Mouse (Mus musculus): ENCODE measurements around the gene Crkl. TPM values are rescaled to one million over a fixed set of nuclear protein-coding genes. Genes with fewer than 3 reads are reported as not detected.

The Crkl gene
- polyA plus RNA-seq, 1 experiment from 2014 or later: 29.1 TPM

DNA sequence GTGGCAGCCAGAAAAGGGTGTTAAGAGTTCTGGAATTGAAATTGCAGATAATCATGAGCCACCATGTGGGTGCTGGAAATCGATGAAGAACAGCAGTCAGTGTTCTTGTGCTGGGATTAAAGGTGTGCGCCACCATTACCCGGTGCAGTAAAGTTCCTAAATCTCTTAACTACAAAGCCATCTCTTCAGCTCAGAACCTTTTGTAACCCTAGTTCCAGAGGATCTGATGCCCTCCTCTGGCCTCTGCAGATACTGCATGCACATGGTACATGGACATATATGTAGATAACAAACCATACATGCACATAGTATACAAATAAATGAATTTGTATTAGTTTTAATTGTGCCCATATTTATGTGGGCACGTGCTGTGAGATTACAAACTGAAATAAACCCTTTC lies 8.5 kb downstream of the Crkl start:
- WGBS: 91% methylated on average over 4 of the region's 4 CpGs
- no peak overlapping the region for H3K4me2 ChIP-seq (replicated peaks; ENCODE audit: low read depth)
- no peak overlapping the region for H3K27ac ChIP-seq (replicated peaks)
- no peak overlapping the region for H3K9ac ChIP-seq (ENCODE audit: low read length)
- H3K9me3 ChIP-seq (ENCODE audit: control insufficient read depth, low read length): no peaks in the 10 kb centered on the region
- no peak for ATAC-seq (ENCODE audit: low FRiP score, low TSS enrichment)
- no peaks in the 10 kb centered on the region for H3K27me3 ChIP-seq (ENCODE audit: control insufficient read depth, insufficient read depth, low read length)
- H3K4me1 ChIP-seq (replicated peaks; ENCODE audit: control insufficient read depth, insufficient read depth): no peaks in the 10 kb centered on the region
- H3K4me3 ChIP-seq (ENCODE audit: low read depth, low read length): no peak overlapping the region
- DNase-seq (ENCODE audit: low spot score): peak; percentile 20
- no peaks in the 10 kb centered on the region for H3K36me3 ChIP-seq (ENCODE audit: control insufficient read depth, insufficient read depth, low read length)
- TF ChIP-seq CTCF (IDR thresholded peaks at IDR 0.05; ENCODE audit: low read depth) (peak; percentile 68), EP300 (optimal IDR thresholded peaks at IDR 0.05) (no peak)

- no peaks in the 10 kb centered on the region for H3K4me1 ChIP-seq (replicated peaks; ENCODE audit: control insufficient read depth, insufficient read depth)
- no peaks in the 10 kb centered on the region for H3K36me3 ChIP-seq (ENCODE audit: control insufficient read depth, insufficient read depth, low read length)
- WGBS: 86% methylated on average over 1 of the region's 1 CpGs
- TF ChIP-seq EP300 (optimal IDR thresholded peaks at IDR 0.05): no peak
- no peak for TF ChIP-seq CTCF (IDR thresholded peaks at IDR 0.05; ENCODE audit: low read depth)
- H3K9me3 ChIP-seq (ENCODE audit: control insufficient read depth, low read length): no peaks in the 10 kb centered on the region
- no peak overlapping the region for H3K4me3 ChIP-seq (ENCODE audit: low read depth, low read length)
- H3K4me2 ChIP-seq (replicated peaks; ENCODE audit: low read depth): no peak overlapping the region
- H3K9ac ChIP-seq (ENCODE audit: low read length): no peak overlapping the region
- H3K27ac ChIP-seq (replicated peaks): no peak overlapping the region
- ATAC-seq (ENCODE audit: low FRiP score, low TSS enrichment) (no peak), DNase-seq (ENCODE audit: low spot score) (no peak)
- no peaks in the 10 kb centered on the region for H3K27me3 ChIP-seq (ENCODE audit: control insufficient read depth, insufficient read depth, low read length)
Measured at GRCm38 (mm10) chr16:17461596-17461995, 9.8 kb downstream of the Crkl start.

GRCm38 (mm10) chr16:17463184-17463583 lies 11.4 kb downstream of the Crkl start:
- Histone ChIP-seq H3K4me2 (replicated peaks; ENCODE audit: low read depth) (no peak overlapping the region), H3K36me3 (ENCODE audit: control insufficient read depth, insufficient read depth, low read length) (no peaks in the 10 kb centered on the region), H3K27ac (replicated peaks) (no peak overlapping the region), H3K4me1 (replicated peaks; ENCODE audit: control insufficient read depth, insufficient read depth) (no peaks in the 10 kb centered on the region), H3K9ac (ENCODE audit: low read length) (no peak overlapping the region), H3K9me3 (ENCODE audit: control insufficient read depth, low read length) (no peaks in the 10 kb centered on the region), H3K27me3 (ENCODE audit: control insufficient read depth, insufficient read depth, low read length) (no peaks in the 10 kb centered on the region), H3K4me3 (ENCODE audit: low read depth, low read length) (no peak overlapping the region)
- no peak for DNase-seq (ENCODE audit: low spot score)
- WGBS: 74% methylated on average over 2 of the region's 2 CpGs
- no peak for TF ChIP-seq CTCF (IDR thresholded peaks at IDR 0.05; ENCODE audit: low read depth)
- no peak for TF ChIP-seq EP300 (optimal IDR thresholded peaks at IDR 0.05)
- no peak for ATAC-seq (ENCODE audit: low FRiP score, low TSS enrichment)

GRCm38 (mm10) chr16:17466875-17467663 lies 15.3 kb downstream of the Crkl start:
- no peak overlapping the region for H3K4me2 ChIP-seq (replicated peaks; ENCODE audit: low read depth)

DNA sequence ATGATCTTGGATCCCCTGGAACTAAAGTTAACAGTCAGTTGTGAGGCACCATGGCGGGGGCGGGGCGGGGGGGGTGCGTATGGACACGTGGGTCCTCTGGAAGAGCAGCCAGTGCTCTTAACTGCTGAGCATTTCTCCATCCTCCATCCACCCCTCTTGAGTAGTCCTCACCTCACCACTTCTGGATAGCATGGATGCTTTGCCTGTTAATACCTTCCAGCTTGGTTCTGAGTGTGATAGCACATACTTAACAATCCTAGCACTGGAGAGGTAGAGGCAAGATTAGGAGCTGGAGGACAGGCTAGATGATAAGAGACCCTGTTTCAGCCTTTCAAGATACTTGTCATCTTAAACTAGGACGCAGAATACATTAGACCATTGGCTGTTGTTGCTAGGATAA lies 20.7 kb downstream of the Crkl start:
- no peaks in the 10 kb centered on the region for H3K27me3 ChIP-seq (ENCODE audit: control insufficient read depth, insufficient read depth, low read length)
- no peak overlapping the region for H3K27ac ChIP-seq (replicated peaks)
- DNase-seq (ENCODE audit: low spot score) (no peak), ATAC-seq (ENCODE audit: low FRiP score, low TSS enrichment) (no peak)
- H3K9ac ChIP-seq (ENCODE audit: low read length): no peak overlapping the region
- H3K36me3 ChIP-seq (ENCODE audit: control insufficient read depth, insufficient read depth, low read length): peaks cover 10% of the 10 kb centered on the region
- H3K9me3 ChIP-seq (ENCODE audit: control insufficient read depth, low read length): no peaks in the 10 kb centered on the region
- 90% methylated on average over 6 of the region's 6 CpGs for WGBS
- no peak overlapping the region for H3K4me3 ChIP-seq (ENCODE audit: low read depth, low read length)
- H3K4me1 ChIP-seq (replicated peaks; ENCODE audit: control insufficient read depth, insufficient read depth): no peaks in the 10 kb centered on the region
- TF ChIP-seq CTCF (IDR thresholded peaks at IDR 0.05; ENCODE audit: low read depth) (no peak), EP300 (optimal IDR thresholded peaks at IDR 0.05) (no peak)
- H3K4me2 ChIP-seq (replicated peaks; ENCODE audit: low read depth): no peak overlapping the region

More at GRCm38 (mm10) chr16:17466875-17467663, 15.3 kb downstream of the Crkl start:
- no peak overlapping the region for H3K27ac ChIP-seq (replicated peaks)
- TF ChIP-seq CTCF (IDR thresholded peaks at IDR 0.05; ENCODE audit: low read depth) (no peak), EP300 (optimal IDR thresholded peaks at IDR 0.05) (no peak)
- H3K9ac ChIP-seq (ENCODE audit: low read length): no peak overlapping the region
- H3K4me1 ChIP-seq (replicated peaks; ENCODE audit: control insufficient read depth, insufficient read depth): no peaks in the 10 kb centered on the region
- DNase-seq (ENCODE audit: low spot score): no peak
- no peaks in the 10 kb centered on the region for H3K27me3 ChIP-seq (ENCODE audit: control insufficient read depth, insufficient read depth, low read length)
- H3K4me3 ChIP-seq (ENCODE audit: low read depth, low read length): no peak overlapping the region
- ATAC-seq (ENCODE audit: low FRiP score, low TSS enrichment): no peak
- no peaks in the 10 kb centered on the region for H3K9me3 ChIP-seq (ENCODE audit: control insufficient read depth, low read length)
- WGBS: 76% methylated on average over 4 of the region's 4 CpGs
- peaks cover 6% of the 10 kb centered on the region; the same call in 1 of the 2 replicates for H3K36me3 ChIP-seq (ENCODE audit: control insufficient read depth, insufficient read depth, low read length)

GRCm38 (mm10) chr16:17474091-17474490 lies 22.3 kb downstream of the Crkl start:
- H3K27ac ChIP-seq (replicated peaks): no peak overlapping the region
- peaks cover 10% of the 10 kb centered on the region for H3K36me3 ChIP-seq (ENCODE audit: control insufficient read depth, insufficient read depth, low read length)

More at GRCm38 (mm10) chr16:17474091-17474490, 22.3 kb downstream of the Crkl start:
- DNase-seq (ENCODE audit: low spot score) (no peak), ATAC-seq (ENCODE audit: low FRiP score, low TSS enrichment) (no peak)
- TF ChIP-seq EP300 (optimal IDR thresholded peaks at IDR 0.05): no peak
- TF ChIP-seq CTCF (IDR thresholded peaks at IDR 0.05; ENCODE audit: low read depth): peak; percentile 81
- no peaks in the 10 kb centered on the region for H3K9me3 ChIP-seq (ENCODE audit: control insufficient read depth, low read length)
- no peak overlapping the region for H3K9ac ChIP-seq (ENCODE audit: low read length)
- no peaks in the 10 kb centered on the region for H3K27me3 ChIP-seq (ENCODE audit: control insufficient read depth, insufficient read depth, low read length)
- H3K4me1 ChIP-seq (replicated peaks; ENCODE audit: control insufficient read depth, insufficient read depth): no peaks in the 10 kb centered on the region
- H3K4me3 ChIP-seq (ENCODE audit: low read depth, low read length): no peak overlapping the region
- no peak overlapping the region for H3K4me2 ChIP-seq (replicated peaks; ENCODE audit: low read depth)

Measured in stomach, postnatal 0 days (tissue).